Mouse (Mus musculus) ZHBTc4 (cell line): ENCODE data around the gene Hhat.
A peak's percentile ranks its signal among the peaks of the same experiment; 100 is the strongest.

Experiments
- DNase-seq: peaks from one replicate; pipeline ENCODE4 v3.0.0-alpha.2; 2011; ENCODE audit warnings: low read depth, low spot score

Gene Hhat

DNA sequence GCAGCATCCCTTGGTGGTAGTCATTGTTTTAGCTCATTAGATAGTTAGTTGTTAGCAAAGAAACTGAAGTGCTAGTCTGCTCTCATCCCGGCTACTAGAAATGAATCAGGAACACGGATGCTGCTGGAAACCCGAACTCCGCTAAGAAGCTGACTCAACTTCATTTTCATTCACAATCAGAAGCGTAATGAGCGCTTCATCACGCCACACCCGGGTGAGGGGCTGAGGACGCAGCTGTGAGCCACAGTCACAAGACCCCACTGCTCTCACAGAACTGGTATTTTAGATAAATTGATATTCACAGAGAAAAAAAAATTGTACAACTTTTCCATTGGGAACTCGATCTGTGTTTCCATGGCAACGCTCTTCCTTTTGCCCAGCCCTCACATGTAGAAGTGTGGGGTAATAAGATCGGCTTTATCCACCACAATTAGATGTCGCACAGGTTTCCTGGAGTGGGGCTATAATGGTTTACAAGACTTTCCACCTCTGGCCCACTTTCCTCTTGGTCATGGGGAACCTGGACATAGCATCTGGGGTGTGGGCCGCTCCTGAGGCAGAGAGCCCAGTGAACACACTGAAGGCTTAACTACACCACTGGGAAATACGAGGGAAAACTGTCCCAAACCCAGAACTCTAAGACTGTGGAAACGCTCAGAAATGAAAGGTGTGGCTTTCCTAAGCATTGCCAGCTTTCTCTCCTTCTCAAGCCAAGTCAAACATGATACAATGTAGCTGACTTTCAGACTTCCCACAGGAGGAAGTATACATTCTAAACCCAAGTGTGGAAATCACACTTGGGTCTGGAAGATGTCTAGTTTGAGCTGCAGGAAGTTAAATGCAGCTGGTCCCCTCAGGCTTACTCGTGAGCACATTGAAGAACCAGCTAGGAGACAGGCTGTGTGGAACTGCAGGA lies 14.3 kb upstream of the Hhat start:
- DNase-seq = no peak

DNA sequence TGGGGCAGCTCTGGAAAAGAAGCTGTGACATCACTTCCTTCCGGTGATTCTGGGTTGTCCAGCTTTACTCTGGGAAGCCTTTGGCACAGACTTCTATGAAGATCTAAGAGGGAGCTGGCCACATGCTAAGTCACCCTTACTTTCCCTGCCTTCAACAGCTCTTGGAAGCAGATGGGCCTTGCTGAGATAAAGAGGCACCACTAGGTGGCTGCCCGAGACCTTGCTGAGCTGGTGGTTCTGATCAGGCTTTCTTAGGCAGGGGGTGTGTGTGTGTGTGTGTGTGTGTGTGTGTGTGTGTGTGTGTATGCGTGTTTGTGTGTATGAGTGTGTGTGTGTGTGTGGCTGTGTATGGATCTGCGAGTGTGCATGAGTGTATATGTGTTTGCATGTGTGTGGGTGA lies 13.4 kb upstream of the Hhat start:
- peak; percentile 55 for DNase-seq

DNA sequence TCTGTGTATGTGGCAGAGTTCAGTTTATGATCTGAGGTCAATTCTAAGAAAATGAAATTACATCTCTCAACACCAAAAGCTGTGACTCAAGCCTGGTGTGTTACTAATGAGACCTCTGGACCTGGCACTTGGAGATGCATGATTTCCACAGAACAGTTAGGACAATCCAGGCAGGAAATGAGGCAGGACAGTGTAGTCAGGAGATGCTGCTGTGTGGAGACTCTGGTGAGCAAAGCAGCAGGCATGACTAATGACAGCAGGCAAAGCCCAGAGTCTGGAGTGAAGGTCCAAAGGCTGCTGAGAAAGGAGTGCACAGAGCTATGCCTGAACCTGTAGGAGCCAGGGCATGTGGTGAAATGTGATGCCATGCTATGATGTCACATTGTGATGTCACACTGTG lies 10.2 kb upstream of the Hhat start:
- no peak for DNase-seq

- peak; percentile 31 for DNase-seq
Observed at GRCm38 (mm10) chr1:192778869-192779514, 8.0 kb upstream of the Hhat start.

- peak; percentile 38 for DNase-seq
Observed at GRCm38 (mm10) chr1:192778206-192778605, 7.2 kb upstream of the Hhat start.

DNA sequence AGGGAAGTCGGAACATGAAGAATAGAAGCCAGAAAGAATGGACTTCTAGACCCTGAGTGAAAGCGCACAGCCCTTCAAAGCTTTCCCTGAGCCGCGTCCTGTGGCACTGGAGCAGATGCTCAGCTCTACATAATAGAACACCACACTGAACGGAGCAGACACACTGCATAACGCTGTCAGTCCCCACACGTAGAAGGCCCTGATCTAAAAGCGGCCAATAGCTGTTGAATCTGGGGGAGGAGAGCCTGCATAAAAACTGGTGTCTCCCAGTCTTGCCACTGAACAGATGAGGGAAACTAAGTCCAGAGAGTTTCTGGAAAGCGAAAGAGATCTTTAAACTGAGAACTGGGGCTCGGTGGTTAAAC lies 911 bp downstream of the Hhat start:
- DNase-seq = peak; percentile 49

GRCm38 (mm10) chr1:192765531-192765930 lies 5.5 kb downstream of the Hhat start:
- peak; percentile 62 for DNase-seq

DNA sequence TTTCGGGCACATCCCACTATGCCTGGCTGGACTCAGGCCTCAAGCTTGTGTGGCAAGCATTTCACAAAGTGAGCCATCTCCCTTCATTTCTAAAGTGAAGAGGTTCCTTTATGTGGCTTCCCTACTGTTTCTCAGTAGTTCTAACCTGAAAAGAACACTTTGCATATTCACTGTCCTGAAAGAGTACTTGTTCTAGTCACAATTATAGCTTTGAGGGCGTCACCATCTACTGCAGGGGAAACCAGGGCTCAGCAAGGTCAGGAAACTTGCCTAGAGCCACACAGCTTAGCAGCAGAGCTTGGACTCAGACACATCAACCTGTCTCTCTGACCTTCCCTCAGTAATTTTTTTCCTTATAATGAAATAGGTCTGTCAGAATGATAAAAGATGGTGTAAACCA lies 6.5 kb downstream of the Hhat start:
- peak; percentile 79 for DNase-seq

GRCm38 (mm10) chr1:192762946-192763933 lies 7.8 kb downstream of the Hhat start:
- DNase-seq = no peak

- DNase-seq = no peak
Observed at GRCm38 (mm10) chr1:192756674-192757073, 14.3 kb downstream of the Hhat start.

- no peak for DNase-seq
Observed at GRCm38 (mm10) chr1:192755685-192756606, 15.1 kb downstream of the Hhat start.

GRCm38 (mm10) chr1:192755246-192755645 lies 15.8 kb downstream of the Hhat start:
- no peak for DNase-seq

GRCm38 (mm10) chr1:192754268-192754667 lies 16.8 kb downstream of the Hhat start:
- DNase-seq = no peak

DNA sequence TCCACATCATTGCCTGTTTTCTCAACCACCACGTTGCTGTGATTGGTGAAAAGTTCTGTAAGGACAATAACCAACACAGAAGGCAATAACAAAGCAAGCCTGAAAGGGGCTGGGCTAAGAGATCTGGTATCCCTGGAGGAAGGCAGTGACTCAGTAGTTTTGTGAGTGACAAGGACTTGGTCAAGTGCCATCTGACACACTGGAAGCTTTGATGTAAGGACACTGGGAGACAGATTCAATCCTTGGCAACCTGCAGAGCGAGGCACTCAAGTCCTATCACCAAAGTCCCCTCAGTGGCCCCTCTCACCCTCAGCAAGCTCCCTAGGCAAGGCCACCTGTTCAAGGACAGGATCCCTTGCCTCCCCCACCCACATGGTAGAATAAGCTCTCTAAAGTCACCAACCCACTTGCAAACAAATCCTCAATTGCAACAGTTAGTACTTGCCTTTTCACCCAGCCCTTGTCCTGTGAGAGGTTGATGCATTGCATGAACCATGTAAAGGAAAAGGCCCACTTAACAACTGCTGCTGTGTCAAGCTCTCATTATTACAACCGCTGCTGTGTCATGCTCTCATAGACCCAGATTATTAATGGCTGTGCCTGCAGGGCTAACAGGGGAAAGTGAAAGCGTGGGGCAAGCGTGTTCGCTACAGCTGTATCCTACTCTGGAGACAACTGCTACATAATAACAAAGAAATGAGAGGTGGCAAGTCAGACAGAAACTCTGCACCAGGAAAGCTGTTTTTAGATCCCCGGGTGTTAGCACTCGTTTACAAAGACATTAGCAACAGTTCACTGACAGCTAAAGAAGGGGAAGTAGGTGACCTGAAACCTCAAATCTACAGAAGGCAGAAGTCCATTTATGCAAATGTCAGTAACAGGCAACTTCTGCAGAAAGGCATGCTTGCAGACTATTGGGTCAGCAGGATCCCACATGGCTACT lies 18.1 kb downstream of the Hhat start:
- DNase-seq = no peak

DNA sequence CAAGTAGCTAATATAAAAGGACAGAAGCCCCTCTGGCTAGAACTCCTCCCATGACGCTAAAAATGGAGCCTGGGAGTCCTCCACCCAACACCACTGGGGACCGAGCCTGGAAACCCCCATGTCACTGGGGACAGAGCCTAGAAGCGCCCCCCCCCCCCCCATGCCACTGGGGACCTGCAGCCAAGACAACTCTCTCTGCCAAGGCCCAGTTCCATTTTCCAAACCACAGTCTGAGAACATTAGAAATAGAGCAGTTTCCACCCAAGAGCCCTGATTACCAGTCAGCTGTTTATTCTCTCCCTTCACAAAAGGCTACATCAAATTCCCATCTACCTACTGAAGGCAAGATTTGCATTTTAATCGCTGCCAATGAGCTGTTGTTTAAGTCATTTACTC lies 21.0 kb downstream of the Hhat start:
- DNase-seq = no peak

DNA sequence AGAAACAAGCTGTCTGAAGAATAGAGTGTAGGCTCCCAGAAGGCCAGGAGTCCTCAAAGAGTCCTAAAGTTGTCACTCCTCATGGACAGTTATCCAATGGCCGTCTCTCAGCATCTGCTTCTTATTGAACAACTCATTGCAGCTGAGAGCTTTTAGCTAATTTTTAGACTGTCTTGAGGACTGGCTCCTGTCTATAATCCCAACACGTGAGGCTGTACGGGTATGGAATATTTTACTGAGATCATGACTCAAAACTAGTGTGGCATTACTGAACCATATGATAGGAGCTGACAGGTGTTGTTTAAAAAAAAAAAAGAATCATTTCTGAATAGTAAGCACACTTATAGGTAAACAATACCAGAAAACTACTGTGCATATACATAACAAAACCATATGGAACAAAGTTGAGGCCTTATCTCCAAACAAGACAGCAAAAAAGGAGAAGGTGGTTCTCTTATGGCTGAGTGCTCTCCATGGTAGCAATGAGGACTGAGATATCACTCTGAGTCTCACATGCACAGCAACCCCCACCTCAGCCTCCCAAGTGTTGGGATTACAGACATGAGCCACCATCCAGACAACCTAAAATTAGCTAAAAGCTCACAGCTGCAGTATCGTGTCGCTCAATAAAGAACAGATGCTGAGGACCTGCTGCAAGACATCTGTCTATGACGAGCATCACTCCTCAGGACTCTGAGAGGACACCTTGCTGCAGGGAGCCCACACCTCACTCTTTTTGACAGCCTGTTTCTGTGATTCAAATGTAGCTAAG lies 21.6 kb downstream of the Hhat start:
- no peak for DNase-seq

- no peak for DNase-seq
Observed at GRCm38 (mm10) chr1:192746201-192746600, 24.8 kb downstream of the Hhat start.

GRCm38 (mm10) chr1:192745240-192746101 lies 25.6 kb downstream of the Hhat start:
- peak; percentile 92 for DNase-seq
